Mouse (Mus musculus) midbrain, embryonic 15.5 days (tissue): ENCODE data around the gene Slc1a3. TPM values are rescaled to one million over a fixed set of nuclear protein-coding genes. Genes with fewer than 3 reads are reported as not detected.

Source experiments
- ATAC-seq: fragments of 200-750 bp; cut with Nextera tagmentation; replicated peaks from 2 replicates; pipeline ENCODE4 v1.8.0; 2017; ENCODE audit warnings: moderate TSS enrichment
- H3K27ac ChIP-seq: fragments of 300-500 bp; sonication (generic); 2 replicates; pipeline ENCODE4 v1.5.1; 2015; ENCODE audit warnings: mild to moderate bottlenecking, inconsistent platforms
- H3K27me3 ChIP-seq: fragments of 300-500 bp; sonication (generic); replicated peaks from 2 replicates; pipeline ENCODE4 v1.6.1; 2015; ENCODE audit warnings: inconsistent platforms
- H3K36me3 ChIP-seq: fragments of 300-500 bp; sonication (generic); replicated peaks from 2 replicates; pipeline ENCODE4 v1.6.1; 2015; ENCODE audit warnings: inconsistent platforms
- H3K4me1 ChIP-seq: fragments of 300-500 bp; sonication (generic); 2 replicates; pipeline ENCODE4 v1.6.1; 2015; ENCODE audit warnings: inconsistent platforms
- H3K4me2 ChIP-seq: fragments of 300-500 bp; sonication (generic); 2 replicates; pipeline ENCODE4 v1.6.1; 2015; ENCODE audit warnings: inconsistent platforms, mild to moderate bottlenecking, moderate library complexity
- H3K4me3 ChIP-seq: fragments of 300-500 bp; sonication (generic); 2 replicates; pipeline ENCODE4 v1.5.1; 2015; ENCODE audit warnings: mild to moderate bottlenecking, inconsistent platforms
- H3K9ac ChIP-seq: fragments of 300-500 bp; sonication (generic); 2 replicates; pipeline ENCODE4 v1.6.1; 2015; ENCODE audit warnings: mild to moderate bottlenecking, inconsistent platforms
- H3K9me3 ChIP-seq: fragments of 300-500 bp; sonication (generic); 2 replicates; pipeline ENCODE4 v1.6.1; 2016; ENCODE audit warnings: inconsistent platforms
- WGBS: fragments of 180-500 bp; shearing (Covaris S2); methylation state at CpG from one replicate; pipeline ENCODE4 v1.1.7; 2015; ENCODE audit warnings: mixed read lengths; 5-methylcytosine and 5-hydroxymethylcytosine counted together
- polyA plus RNA-seq: library from polyadenylated mRNA; unstranded; fragments of >200 nt; fragmentation: Nextera tagmentation; extraction: Ambion mirVana; gene quantifications from 2 replicates; pipeline ENCODE4 v1.2.1, GENCODE M21; 2015

Slc1a3 gene
- polyA plus RNA-seq, 1 experiment from 2014 or later, result 100 TPM

DNA sequence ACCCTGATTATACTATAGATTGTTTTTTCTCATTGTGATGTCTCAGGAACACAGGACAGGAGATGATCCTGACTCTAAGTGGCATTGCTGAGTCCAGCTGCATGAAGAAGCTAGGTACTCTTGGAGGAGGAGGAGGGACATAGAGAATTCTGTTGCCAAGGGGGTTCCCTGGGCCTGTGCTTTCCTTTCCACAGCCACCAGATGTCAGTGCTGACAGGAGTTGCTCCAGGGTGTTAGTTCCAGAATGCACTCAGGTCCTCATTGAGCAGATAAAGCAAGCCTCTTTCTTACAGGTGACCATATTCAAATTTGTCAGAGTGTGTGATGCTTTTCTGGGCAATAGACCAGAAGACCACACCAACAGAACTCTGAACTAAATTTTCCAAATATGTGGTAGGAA, 86.7 kb downstream of the Slc1a3 start:
- no peak for ATAC-seq
- no peak overlapping the region for H3K4me3 ChIP-seq

DNA sequence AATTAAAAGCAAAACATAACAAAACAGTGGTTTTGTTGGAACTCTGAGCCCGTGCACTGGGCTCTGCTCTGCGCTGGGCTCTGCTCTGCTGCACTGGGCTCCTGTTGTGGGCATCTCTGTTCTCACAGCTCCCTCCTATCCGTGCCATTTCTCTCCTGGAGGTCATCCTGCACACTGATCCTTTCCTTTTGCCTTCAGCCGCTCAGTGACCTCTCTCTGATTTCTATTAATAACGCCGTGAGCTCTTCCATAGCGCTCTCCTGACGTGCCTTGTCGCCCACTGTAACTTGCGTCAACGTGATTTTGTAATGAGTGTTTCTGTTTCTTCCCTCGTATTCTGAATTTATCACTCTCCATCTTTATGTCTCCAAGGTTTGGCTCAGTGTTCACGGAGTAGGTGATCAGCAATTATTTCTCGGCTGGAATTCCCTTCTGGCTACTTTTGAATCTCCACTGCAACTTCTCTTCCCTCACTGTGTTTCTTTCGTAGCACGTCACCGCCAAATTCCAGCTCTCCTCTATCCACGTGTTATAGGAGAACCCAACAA, 91.0 kb downstream of the Slc1a3 start:
- no peaks in the 10 kb centered on the region for H3K4me1 ChIP-seq
- H3K4me3 ChIP-seq, result no peak overlapping the region
- no peaks in the 10 kb centered on the region for H3K27me3 ChIP-seq
- H3K36me3 ChIP-seq, result no peaks in the 10 kb centered on the region
- H3K27ac ChIP-seq, result no peak overlapping the region
- no peak for ATAC-seq
- 77% methylated on average over 18 of the region's 18 CpGs for WGBS
- no peak overlapping the region for H3K9ac ChIP-seq
- no peak overlapping the region for H3K4me2 ChIP-seq
- no peaks in the 10 kb centered on the region for H3K9me3 ChIP-seq

More for the DNA sequence above, 86.7 kb downstream of the Slc1a3 start:
- Histone ChIP-seq H3K27me3 (peaks cover 11% of the 10 kb centered on the region; the same call in 1 of the 2 replicates), H3K9me3 (no peaks in the 10 kb centered on the region), H3K27ac (no peak overlapping the region), H3K4me2 (no peak overlapping the region), H3K4me1 (peaks cover 11% of the 10 kb centered on the region; the same call in 1 of the 2 replicates), H3K9ac (no peak overlapping the region), H3K36me3 (no peaks in the 10 kb centered on the region)

DNA sequence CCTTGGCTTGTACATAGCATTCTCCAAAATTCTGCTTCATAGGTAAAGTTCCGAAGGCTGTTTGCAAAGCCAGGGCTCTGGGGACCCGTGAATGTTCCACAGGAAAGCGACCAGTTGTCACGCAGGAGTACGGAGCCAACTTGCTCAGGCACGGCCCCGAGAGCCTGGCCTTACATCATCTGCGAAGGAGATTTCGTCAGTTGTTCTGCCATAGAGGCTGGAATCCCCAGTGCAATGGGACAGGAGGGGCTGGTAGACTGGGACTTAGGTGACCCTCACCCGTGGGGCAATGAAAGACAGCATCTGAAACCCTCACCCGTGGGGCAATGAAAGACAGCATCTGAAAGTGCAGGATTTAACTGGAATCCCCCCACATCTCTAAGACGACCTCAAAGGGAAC, 94.3 kb downstream of the Slc1a3 start:
- H3K4me2 ChIP-seq, result no peak overlapping the region
- H3K9me3 ChIP-seq, result no peaks in the 10 kb centered on the region
- no peak overlapping the region for H3K9ac ChIP-seq
- 84% methylated on average over 12 of the region's 12 CpGs for WGBS
- no peak overlapping the region for H3K4me3 ChIP-seq
- no peaks in the 10 kb centered on the region for H3K36me3 ChIP-seq
- H3K4me1 ChIP-seq, result no peaks in the 10 kb centered on the region
- no peaks in the 10 kb centered on the region for H3K27me3 ChIP-seq
- H3K27ac ChIP-seq, result no peak overlapping the region
- no peak for ATAC-seq

- no peaks in the 10 kb centered on the region for H3K36me3 ChIP-seq
- no peaks in the 10 kb centered on the region for H3K9me3 ChIP-seq
- H3K4me3 ChIP-seq, result no peak overlapping the region
- H3K27ac ChIP-seq, result no peak overlapping the region
- H3K4me1 ChIP-seq, result no peaks in the 10 kb centered on the region
- H3K27me3 ChIP-seq, result no peaks in the 10 kb centered on the region
- 79% methylated on average over 11 of the region's 11 CpGs for WGBS
- H3K9ac ChIP-seq, result no peak overlapping the region
- no peak for ATAC-seq
- no peak overlapping the region for H3K4me2 ChIP-seq
Measured at GRCm38 (mm10) chr15:8615511-8616224, 94.9 kb downstream of the Slc1a3 start.

- no peak for ATAC-seq
- Histone ChIP-seq H3K9ac (no peak overlapping the region), H3K9me3 (no peaks in the 10 kb centered on the region), H3K36me3 (no peaks in the 10 kb centered on the region), H3K27me3 (no peaks in the 10 kb centered on the region), H3K27ac (no peak overlapping the region), H3K4me3 (no peak overlapping the region), H3K4me2 (no peak overlapping the region), H3K4me1 (no peaks in the 10 kb centered on the region)
- 86% methylated on average over 5 of the region's 5 CpGs for WGBS
Measured at GRCm38 (mm10) chr15:8614701-8615100, 95.9 kb downstream of the Slc1a3 start.

DNA sequence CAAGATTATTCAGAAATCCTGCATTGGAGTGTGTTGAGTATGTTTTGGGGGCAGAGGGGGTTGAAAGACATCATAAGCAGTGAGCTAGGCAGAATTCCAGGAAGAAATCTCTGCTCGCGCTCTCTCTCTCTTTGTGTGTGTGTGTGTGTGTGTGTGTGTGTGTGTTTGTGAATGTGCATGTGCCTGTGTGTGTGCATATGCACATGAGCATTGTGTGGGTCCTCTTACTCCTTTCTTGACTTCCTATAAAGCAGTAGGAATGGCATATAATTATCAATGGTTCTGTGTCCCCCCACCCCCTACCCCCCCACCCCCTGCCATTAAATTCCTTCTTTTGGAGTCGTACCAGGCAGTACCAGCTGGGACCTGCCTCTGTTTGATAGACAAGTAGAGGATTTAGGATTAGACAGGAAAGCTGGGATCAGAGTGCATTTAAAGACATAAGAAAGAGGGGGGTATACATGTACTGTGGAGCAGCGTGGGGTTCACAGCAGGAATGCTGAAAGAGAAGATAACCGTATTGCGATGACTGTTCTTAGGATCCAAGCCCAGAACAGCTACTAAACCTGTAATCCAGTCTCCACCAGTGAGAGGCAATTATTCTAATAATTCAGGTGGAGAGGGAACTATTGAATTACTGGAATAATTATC, 104.9 kb downstream of the Slc1a3 start:
- no peak overlapping the region for H3K9ac ChIP-seq
- peak; percentile 90 for ATAC-seq
- no peak overlapping the region for H3K27ac ChIP-seq
- H3K9me3 ChIP-seq, result no peaks in the 10 kb centered on the region
- H3K36me3 ChIP-seq, result no peaks in the 10 kb centered on the region
- no peak overlapping the region for H3K4me2 ChIP-seq
- no peak overlapping the region for H3K4me3 ChIP-seq
- no peaks in the 10 kb centered on the region for H3K27me3 ChIP-seq
- H3K4me1 ChIP-seq, result no peaks in the 10 kb centered on the region; the same call in 1 of the 2 replicates
- WGBS, result 32% methylated on average over 6 of the region's 6 CpGs

DNA sequence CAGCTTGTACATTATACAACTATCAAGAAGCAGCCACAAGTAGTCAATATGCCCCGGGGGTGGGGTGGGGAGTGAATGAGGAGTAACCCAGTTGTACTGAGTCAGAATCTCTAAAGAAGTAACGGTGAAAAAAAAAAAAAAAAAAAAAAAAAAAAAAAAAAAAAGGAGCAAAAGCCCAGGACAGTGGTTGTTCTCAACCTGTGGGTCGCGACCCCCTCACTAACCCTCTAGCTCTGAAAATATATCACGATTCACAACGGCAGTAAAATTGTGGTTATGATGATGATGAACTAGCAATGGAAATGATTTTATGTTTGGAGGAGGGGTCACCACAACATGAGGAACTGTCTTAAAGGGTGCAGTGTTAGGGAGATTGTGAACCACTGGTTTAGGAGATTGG, 108.2 kb downstream of the Slc1a3 start:
- ATAC-seq, result no peak
- H3K9ac ChIP-seq, result no peak overlapping the region
- no peaks in the 10 kb centered on the region; the same call in 1 of the 2 replicates for H3K4me1 ChIP-seq
- no peak overlapping the region for H3K27ac ChIP-seq
- no peak overlapping the region for H3K4me3 ChIP-seq
- H3K4me2 ChIP-seq, result no peak overlapping the region
- no peaks in the 10 kb centered on the region for H3K9me3 ChIP-seq
- 84% methylated on average over 6 of the region's 6 CpGs for WGBS
- H3K27me3 ChIP-seq, result no peaks in the 10 kb centered on the region
- H3K36me3 ChIP-seq, result no peaks in the 10 kb centered on the region

- Histone ChIP-seq H3K4me2 (no peak overlapping the region), H3K27me3 (no peaks in the 10 kb centered on the region), H3K27ac (no peak overlapping the region), H3K9me3 (no peaks in the 10 kb centered on the region), H3K4me1 (no peaks in the 10 kb centered on the region; the same call in 1 of the 2 replicates), H3K9ac (no peak overlapping the region), H3K4me3 (no peak overlapping the region), H3K36me3 (no peaks in the 10 kb centered on the region)
- 68% methylated on average over 13 of the region's 13 CpGs for WGBS
- ATAC-seq, result 0 out of 2 replicates have a peak, but pooled peaks have one; percentile 15
Measured at GRCm38 (mm10) chr15:8601312-8602146, 109.0 kb downstream of the Slc1a3 start.

- Histone ChIP-seq H3K4me3 (no peak overlapping the region), H3K27ac (no peak overlapping the region), H3K4me2 (no peak overlapping the region), H3K36me3 (no peaks in the 10 kb centered on the region), H3K27me3 (no peaks in the 10 kb centered on the region), H3K9me3 (no peaks in the 10 kb centered on the region), H3K4me1 (no peaks in the 10 kb centered on the region), H3K9ac (no peak overlapping the region)
- no peak for ATAC-seq
- 79% methylated on average over 8 of the region's 8 CpGs for WGBS
Measured at GRCm38 (mm10) chr15:8596375-8596900, 114.1 kb downstream of the Slc1a3 start.

DNA sequence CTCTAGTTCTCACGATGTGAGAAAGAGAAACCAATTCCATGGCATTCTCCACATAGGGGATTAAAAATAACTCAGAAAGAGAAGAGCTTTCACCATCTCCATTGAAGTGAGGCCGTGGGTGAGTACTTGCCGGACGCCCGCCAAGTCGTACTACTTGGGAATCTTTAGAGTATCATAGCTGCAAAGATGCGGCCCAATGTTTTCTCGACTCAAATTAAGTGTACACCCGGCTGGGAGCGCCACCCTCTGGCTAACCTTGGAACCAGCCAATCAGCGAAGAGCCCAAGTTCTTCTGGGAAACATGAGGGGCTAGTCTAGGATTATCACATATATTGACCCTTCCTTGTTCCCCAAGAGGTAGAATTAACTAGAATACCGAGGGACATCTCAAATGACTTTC, 115.3 kb downstream of the Slc1a3 start:
- H3K36me3 ChIP-seq, result no peaks in the 10 kb centered on the region
- H3K9ac ChIP-seq, result no peak overlapping the region
- no peak overlapping the region for H3K4me2 ChIP-seq
- H3K27ac ChIP-seq, result no peak overlapping the region
- no peak overlapping the region for H3K4me3 ChIP-seq
- WGBS, result 80% methylated on average over 12 of the region's 12 CpGs
- H3K4me1 ChIP-seq, result no peaks in the 10 kb centered on the region
- H3K9me3 ChIP-seq, result no peaks in the 10 kb centered on the region
- no peaks in the 10 kb centered on the region for H3K27me3 ChIP-seq
- ATAC-seq, result no peak

- Histone ChIP-seq H3K9ac (no peak overlapping the region), H3K36me3 (no peaks in the 10 kb centered on the region), H3K4me1 (no peaks in the 10 kb centered on the region; the same call in 1 of the 2 replicates), H3K9me3 (no peaks in the 10 kb centered on the region), H3K4me2 (no peak overlapping the region), H3K27ac (no peak overlapping the region), H3K4me3 (no peak overlapping the region), H3K27me3 (no peaks in the 10 kb centered on the region)
- 0 out of 2 replicates have a peak, but pooled peaks have one; percentile 65 for ATAC-seq
- 25% methylated on average over 11 of the region's 11 CpGs for WGBS
Measured at GRCm38 (mm10) chr15:8589503-8590116, 121.0 kb downstream of the Slc1a3 start.
